Mouse (Mus musculus) intestine, embryonic 14.5 days (tissue): ENCODE data around the gene Med4. TPM values are rescaled to one million over a fixed set of nuclear protein-coding genes. Genes with fewer than 3 reads are reported as not detected.
"Not testable (repeated sequence)": the region's sequence is repeated elsewhere in the genome, so short reads cannot be mapped to it uniquely, and the experiment has no call there.

Experiments used
- ATAC-seq: fragments of 200-750 bp; cut with Nextera tagmentation; replicated peaks from 2 replicates; pipeline ENCODE4 v1.8.0; 2017; ENCODE audit warnings: low read depth, moderate number of reproducible peaks, moderate TSS enrichment, moderate library complexity; ENCODE audit not compliant: low FRiP score, low TSS enrichment
- DNase-seq: peaks from one replicate; pipeline ENCODE4 v3.0.0-alpha.2; 2018; ENCODE audit warnings: low spot score
- H3K27ac ChIP-seq: fragments of 300-500 bp; sonication (generic); 2 replicates; pipeline ENCODE4 v1.5.1; 2014; ENCODE audit warnings: low read depth, mild to moderate bottlenecking, control low read depth
- H3K27me3 ChIP-seq: fragments of 300-500 bp; sonication (generic); replicated peaks from 2 replicates; pipeline ENCODE4 v1.6.1; 2014; ENCODE audit warnings: low read length, control low read depth; ENCODE audit not compliant: control insufficient read depth, insufficient read depth
- H3K36me3 ChIP-seq: fragments of 300-500 bp; sonication (generic); 2 replicates; pipeline ENCODE4 v1.6.1; 2014; ENCODE audit warnings: low read length, control low read depth; ENCODE audit not compliant: control insufficient read depth, insufficient read depth
- H3K4me1 ChIP-seq: fragments of 300-500 bp; sonication (generic); replicated peaks from 2 replicates; pipeline ENCODE4 v1.6.1; 2014; ENCODE audit warnings: low read length, control low read depth, mixed read lengths; ENCODE audit not compliant: control insufficient read depth, insufficient read depth
- H3K4me2 ChIP-seq: fragments of 300-500 bp; sonication (generic); 2 replicates; pipeline ENCODE4 v1.6.1; 2014; ENCODE audit warnings: low read length
- H3K4me3 ChIP-seq: fragments of 300-500 bp; sonication (generic); 2 replicates; pipeline ENCODE4 v1.5.1; 2014; ENCODE audit warnings: low read depth, low read length, control low read depth, mixed read lengths
- H3K9ac ChIP-seq: fragments of 300-500 bp; sonication (generic); 2 replicates; pipeline ENCODE4 v1.6.1; 2014; ENCODE audit warnings: mild to moderate bottlenecking, low read length
- H3K9me3 ChIP-seq: fragments of 300-500 bp; sonication (generic); 2 replicates; pipeline ENCODE4 v1.6.1; 2016; ENCODE audit warnings: low read length, control low read depth; ENCODE audit not compliant: control insufficient read depth
- WGBS: fragments of 180-500 bp; shearing (Covaris S2); extraction: QIAGEN DNeasy Blood & Tissue Kit; methylation state at CpG from one replicate; pipeline ENCODE4 v1.1.7; 2014; 5-methylcytosine and 5-hydroxymethylcytosine counted together
- polyA plus RNA-seq: library from polyadenylated mRNA; unstranded; fragments of >200 nt; fragmentation: Nextera tagmentation; extraction: Ambion mirVana; gene quantifications from 2 replicates; pipeline ENCODE4 v1.2.1, GENCODE M21; 2014

Med4 gene
- polyA plus RNA-seq, 1 experiment from 2014 or later: 76.2 TPM

- no peaks in the 10 kb centered on the region for H3K27me3 ChIP-seq
- no peak overlapping the region for H3K27ac ChIP-seq
- H3K36me3 ChIP-seq: peaks cover 5% of the 10 kb centered on the region; the same call in 1 of the 2 replicates
- H3K4me2 ChIP-seq: no peak overlapping the region
- WGBS: 85% methylated on average over 15 of the region's 15 CpGs
- H3K9me3 ChIP-seq: no peaks in the 10 kb centered on the region
- peaks cover 8% of the 10 kb centered on the region for H3K4me1 ChIP-seq
- H3K4me3 ChIP-seq: no peak overlapping the region
- no peak for ATAC-seq
- no peak overlapping the region for H3K9ac ChIP-seq
- DNase-seq: no peak
Measured at GRCm38 (mm10) chr14:73507200-73507599, 2.6 kb upstream of the Med4 start.

DNA sequence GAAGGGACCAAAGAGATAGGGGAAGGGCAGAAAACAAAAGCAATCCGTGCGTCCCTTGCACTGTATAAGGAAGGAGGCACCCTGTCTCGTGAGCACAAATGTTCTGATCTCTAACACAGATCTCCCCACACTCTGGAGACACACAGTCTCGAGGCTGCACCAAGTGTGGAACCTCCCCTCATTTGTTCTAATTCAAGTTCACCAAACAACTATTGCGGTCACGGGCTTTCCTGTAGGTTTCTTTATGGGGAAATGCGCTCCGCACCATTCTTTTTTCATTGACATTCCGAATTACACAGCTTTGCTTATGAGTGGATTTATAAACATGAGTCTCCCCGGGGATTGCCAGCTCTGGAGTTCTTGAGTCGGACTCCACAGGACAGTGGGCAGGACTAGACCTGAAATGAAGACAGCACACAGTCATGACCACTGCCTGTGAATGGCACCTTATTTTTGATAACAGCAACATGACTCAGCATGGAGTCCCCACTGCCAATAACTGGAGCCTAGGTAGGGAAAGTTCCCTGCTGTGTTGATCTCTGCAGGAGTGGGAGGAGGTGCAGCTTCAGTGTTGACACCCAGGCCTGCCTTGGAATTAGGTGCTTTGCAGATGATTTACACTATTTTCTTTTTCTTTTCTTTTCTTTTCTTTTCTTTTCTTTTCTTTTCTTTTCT lies 2.0 kb upstream of the Med4 start:
- H3K9ac ChIP-seq: no peak overlapping the region

GRCm38 (mm10) chr14:73508630-73509395 lies 1.0 kb upstream of the Med4 start:
- Histone ChIP-seq H3K27ac (no peak overlapping the region), H3K36me3 (peaks cover 14% of the 10 kb centered on the region), H3K4me3 (no peak overlapping the region), H3K27me3 (no peaks in the 10 kb centered on the region), H3K4me1 (peaks cover 8% of the 10 kb centered on the region), H3K9ac (no peak overlapping the region), H3K4me2 (no peak overlapping the region), H3K9me3 (no peaks in the 10 kb centered on the region)
- 88% methylated on average over 6 of the region's 6 CpGs for WGBS
- DNase-seq (no peak), ATAC-seq (no peak)

More for the DNA sequence above, 2.0 kb upstream of the Med4 start:
- H3K4me1 ChIP-seq: peaks cover 8% of the 10 kb centered on the region
- ATAC-seq (no peak), DNase-seq (no peak)
- no peak overlapping the region for H3K27ac ChIP-seq
- no peak overlapping the region for H3K4me3 ChIP-seq
- no peaks in the 10 kb centered on the region for H3K9me3 ChIP-seq
- no peak overlapping the region for H3K4me2 ChIP-seq
- peaks cover 11% of the 10 kb centered on the region; the same call in 1 of the 2 replicates for H3K36me3 ChIP-seq
- H3K27me3 ChIP-seq: no peaks in the 10 kb centered on the region
- 53% methylated on average over 11 of the region's 11 CpGs for WGBS

GRCm38 (mm10) chr14:73524136-73524535 lies 14.3 kb downstream of the Med4 start:
- Histone ChIP-seq H3K9ac (no peak overlapping the region), H3K9me3 (no peaks in the 10 kb centered on the region), H3K27ac (no peak overlapping the region), H3K4me3 (peak overlapping the region; percentile 48; the same call in 1 of the 2 replicates), H3K4me2 (peak overlapping the region; percentile 44), H3K4me1 (no peaks in the 10 kb centered on the region), H3K27me3 (no peaks in the 10 kb centered on the region), H3K36me3 (no peaks in the 10 kb centered on the region)
- 74% methylated on average over 3 of the region's 3 CpGs for whole genome bisulfite sequencing
- no peak for ATAC-seq
- no peak for DNase-seq

GRCm38 (mm10) chr14:73524766-73525448 lies 15.1 kb downstream of the Med4 start, which contains the start of gene Sucla2:
Sucla2 (plus strand) TSS chr14:73525319.
- H3K9me3 ChIP-seq: no peaks in the 10 kb centered on the region
- no peaks in the 10 kb centered on the region for H3K4me1 ChIP-seq
- WGBS: under 1% methylated on average over 38 of the region's 41 CpGs
- peak within 1 kb of the TSS; percentile 44 for H3K4me2 ChIP-seq
- peak within 1 kb of the TSS; percentile 86 for H3K27ac ChIP-seq
- H3K9ac ChIP-seq: peak within 1 kb of the TSS; percentile 57
- DNase-seq (peak; percentile 98), ATAC-seq (peak; percentile 99)
- H3K4me3 ChIP-seq: peak within 1 kb of the TSS; percentile 48
- H3K36me3 ChIP-seq: no peaks in the 10 kb centered on the region
- H3K27me3 ChIP-seq: no peaks in the 10 kb centered on the region

- not testable (repeated sequence) for H3K4me3 ChIP-seq, H3K9ac ChIP-seq, H3K27ac ChIP-seq, H3K4me2 ChIP-seq, DNase-seq, ATAC-seq, H3K36me3 ChIP-seq, H3K27me3 ChIP-seq, H3K4me1 ChIP-seq, H3K9me3 ChIP-seq
- 89% methylated on average over 3 of the region's 3 CpGs for WGBS
Measured at GRCm38 (mm10) chr14:73528661-73529060, 18.8 kb downstream of the Med4 start.

DNA sequence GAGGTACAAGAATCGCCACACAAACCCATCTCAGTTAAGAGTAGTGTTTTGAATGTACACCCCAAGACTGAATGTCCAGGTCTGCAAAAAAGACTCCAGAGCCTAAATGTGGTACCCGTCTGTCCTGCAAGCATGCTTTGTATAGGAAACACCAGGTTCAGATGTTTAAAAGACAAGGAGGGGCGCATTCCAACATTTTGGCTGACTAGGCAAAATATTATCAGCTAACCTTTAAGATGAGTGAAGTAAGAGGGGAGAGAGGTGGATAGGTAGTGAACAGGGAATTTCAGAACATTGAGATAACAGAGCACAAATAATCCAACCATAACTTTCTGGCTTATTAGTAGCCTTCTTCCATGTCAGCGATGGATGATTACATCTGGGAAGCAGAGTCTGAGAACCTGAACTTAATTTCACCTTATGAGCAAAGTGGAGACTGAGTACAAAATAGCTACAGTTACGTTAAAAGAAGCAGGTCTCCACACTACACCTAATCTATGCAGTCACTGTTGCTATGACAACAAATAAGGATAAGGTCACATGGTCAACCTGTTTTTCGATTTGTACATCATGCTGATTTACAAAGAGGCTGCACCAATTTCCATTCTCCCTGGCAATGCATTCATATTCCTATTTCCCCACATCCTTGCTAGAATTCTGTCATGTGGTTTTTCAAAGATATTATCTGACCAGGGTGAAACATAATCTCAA lies 24.1 kb downstream of the Med4 start:
- Histone ChIP-seq H3K36me3 (no peaks in the 10 kb centered on the region), H3K27me3 (no peaks in the 10 kb centered on the region), H3K27ac (no peak overlapping the region), H3K4me1 (no peaks in the 10 kb centered on the region), H3K4me2 (no peak overlapping the region), H3K4me3 (no peak overlapping the region), H3K9ac (no peak overlapping the region), H3K9me3 (no peaks in the 10 kb centered on the region)
- WGBS: 69% methylated on average over 6 of the region's 6 CpGs
- ATAC-seq (no peak), DNase-seq (no peak)

- WGBS: 78% methylated on average over 2 of the region's 2 CpGs
- Histone ChIP-seq H3K36me3 (no peaks in the 10 kb centered on the region), H3K4me3 (no peak overlapping the region), H3K4me1 (no peaks in the 10 kb centered on the region), H3K27me3 (no peaks in the 10 kb centered on the region), H3K9ac (no peak overlapping the region), H3K27ac (no peak overlapping the region), H3K9me3 (no peaks in the 10 kb centered on the region), H3K4me2 (no peak overlapping the region)
- DNase-seq: no peak
- no peak for ATAC-seq
Measured at GRCm38 (mm10) chr14:73535641-73536040, 25.8 kb downstream of the Med4 start.
